Mouse (Mus musculus) hindbrain, embryonic 13.5 days (tissue): ENCODE measurements at regions not wholly inside any gene's neighbourhood (a gene's known extent, or its start where the extent isn't known, plus 50 kb on each side); places are given as distances from the start of the nearest gene placed in this dataset.

Source experiments
- ATAC-seq: fragments of 200-750 bp; cut with Nextera tagmentation; 2 replicates; pipeline ENCODE4 v1.8.0; 2017; ENCODE audit warnings: moderate TSS enrichment; ENCODE audit not compliant: low FRiP score
- H3K27ac ChIP-seq: fragments of 300-500 bp; sonication (generic); 2 replicates; pipeline ENCODE4 v1.5.1; 2015; ENCODE audit warnings: inconsistent platforms, mild to moderate bottlenecking, moderate library complexity
- H3K27me3 ChIP-seq: fragments of 300-500 bp; sonication (generic); 2 replicates; pipeline ENCODE4 v1.6.1; 2015; ENCODE audit warnings: mild to moderate bottlenecking, inconsistent platforms
- H3K36me3 ChIP-seq: fragments of 300-500 bp; sonication (generic); 2 replicates; pipeline ENCODE4 v1.6.1; 2015; ENCODE audit warnings: mild to moderate bottlenecking, inconsistent platforms
- H3K4me1 ChIP-seq: fragments of 300-500 bp; sonication (generic); replicated peaks from 2 replicates; pipeline ENCODE4 v1.6.1; 2015; ENCODE audit warnings: inconsistent platforms
- H3K4me2 ChIP-seq: fragments of 300-500 bp; sonication (generic); 2 replicates; pipeline ENCODE4 v1.6.1; 2015; ENCODE audit warnings: inconsistent platforms, mild to moderate bottlenecking, moderate library complexity
- H3K4me3 ChIP-seq: fragments of 300-500 bp; sonication (generic); 2 replicates; pipeline ENCODE4 v1.5.1; 2015; ENCODE audit warnings: mild to moderate bottlenecking, inconsistent platforms
- H3K9ac ChIP-seq: fragments of 300-500 bp; sonication (generic); 2 replicates; pipeline ENCODE4 v1.6.1; 2015; ENCODE audit warnings: mild to moderate bottlenecking, inconsistent platforms
- H3K9me3 ChIP-seq: fragments of 300-500 bp; sonication (generic); 2 replicates; pipeline ENCODE4 v1.6.1; 2016; ENCODE audit warnings: inconsistent platforms
- WGBS: fragments of 180-500 bp; shearing (Covaris S2); methylation state at CpG from one replicate; pipeline ENCODE4 v1.1.7; 2015; 5-methylcytosine and 5-hydroxymethylcytosine counted together

GRCm38 (mm10) chr1:190393061-190393460 is 222.5 kb upstream of the Prox1 start:
- no peak overlapping the region for H3K27ac ChIP-seq
- H3K4me2 ChIP-seq = no peak overlapping the region
- H3K4me3 ChIP-seq = no peak overlapping the region
- no peaks in the 10 kb centered on the region for H3K36me3 ChIP-seq
- ATAC-seq = no peak
- 66% methylated on average over 6 of the region's 6 CpGs for WGBS
- H3K9me3 ChIP-seq = no peaks in the 10 kb centered on the region
- H3K9ac ChIP-seq = no peak overlapping the region
- peaks cover 3% of the 10 kb centered on the region; the same call in 1 of the 2 replicates for H3K4me1 ChIP-seq
- H3K27me3 ChIP-seq = no peaks in the 10 kb centered on the region

- WGBS = 89% methylated on average over 4 of the region's 4 CpGs
- ATAC-seq = no peak
- no peak overlapping the region for H3K9ac ChIP-seq
- H3K4me1 ChIP-seq = peaks cover 8% of the 10 kb centered on the region
- no peaks in the 10 kb centered on the region for H3K9me3 ChIP-seq
- H3K4me2 ChIP-seq = no peak overlapping the region
- 0 out of 2 replicates have a peak, but pooled peaks cover 6% of the 10 kb centered on the region for H3K27me3 ChIP-seq
- H3K36me3 ChIP-seq = no peaks in the 10 kb centered on the region
- no peak overlapping the region for H3K27ac ChIP-seq
- no peak overlapping the region for H3K4me3 ChIP-seq
Observed at GRCm38 (mm10) chr1:190388853-190389252, 218.3 kb upstream of the Prox1 start.

- Histone ChIP-seq H3K27ac (no peak overlapping the region), H3K9ac (no peak overlapping the region), H3K36me3 (no peaks in the 10 kb centered on the region), H3K4me3 (no peak overlapping the region), H3K4me1 (peaks cover 18% of the 10 kb centered on the region), H3K27me3 (0 out of 2 replicates have a peak, but pooled peaks cover 6% of the 10 kb centered on the region), H3K9me3 (no peaks in the 10 kb centered on the region), H3K4me2 (no peak overlapping the region)
- ATAC-seq = no peak
- WGBS = 39% methylated on average over 12 of the region's 12 CpGs
Observed at GRCm38 (mm10) chr1:190384555-190384954, 214.0 kb upstream of the Prox1 start.

- H3K9me3 ChIP-seq = no peaks in the 10 kb centered on the region
- H3K4me2 ChIP-seq = no peak overlapping the region
- no peaks in the 10 kb centered on the region for H3K36me3 ChIP-seq
- H3K27ac ChIP-seq = no peak overlapping the region
- 86% methylated on average over 10 of the region's 10 CpGs for WGBS
- no peak overlapping the region for H3K9ac ChIP-seq
- H3K4me1 ChIP-seq = peaks cover 17% of the 10 kb centered on the region
- H3K4me3 ChIP-seq = no peak overlapping the region
- ATAC-seq = no peak
- 0 out of 2 replicates have a peak, but pooled peaks cover 6% of the 10 kb centered on the region for H3K27me3 ChIP-seq
Observed at GRCm38 (mm10) chr1:190383256-190383838, 212.8 kb upstream of the Prox1 start.

GRCm38 (mm10) chr1:190380151-190380550 is 209.6 kb upstream of the Prox1 start:
- Histone ChIP-seq H3K4me2 (no peak overlapping the region), H3K9me3 (no peaks in the 10 kb centered on the region), H3K36me3 (no peaks in the 10 kb centered on the region), H3K4me1 (peaks cover 22% of the 10 kb centered on the region), H3K27ac (no peak overlapping the region), H3K27me3 (no peaks in the 10 kb centered on the region), H3K4me3 (no peak overlapping the region), H3K9ac (no peak overlapping the region)
- ATAC-seq = peak; percentile 69
- WGBS = 23% methylated on average over 10 of the region's 10 CpGs

- Histone ChIP-seq H3K27ac (no peak overlapping the region), H3K9ac (no peak overlapping the region), H3K27me3 (peaks cover 4% of the 10 kb centered on the region; the same call in 1 of the 2 replicates), H3K4me2 (peak overlapping the region; percentile 11; the same call in 1 of the 2 replicates), H3K36me3 (no peaks in the 10 kb centered on the region), H3K9me3 (no peaks in the 10 kb centered on the region), H3K4me3 (no peak overlapping the region), H3K4me1 (peaks cover 22% of the 10 kb centered on the region)
- 22% methylated on average over 22 of the region's 22 CpGs for WGBS
- no peak for ATAC-seq
Observed at GRCm38 (mm10) chr1:190375160-190375880, 204.8 kb upstream of the Prox1 start.

GRCm38 (mm10) chr1:190374270-190374669 is 203.8 kb upstream of the Prox1 start:
- H3K9me3 ChIP-seq = no peaks in the 10 kb centered on the region
- 33% methylated on average over 3 of the region's 3 CpGs for WGBS
- H3K27ac ChIP-seq = no peak overlapping the region
- no peak overlapping the region for H3K4me2 ChIP-seq
- H3K36me3 ChIP-seq = no peaks in the 10 kb centered on the region
- ATAC-seq = no peak
- H3K9ac ChIP-seq = no peak overlapping the region
- H3K4me1 ChIP-seq = peaks cover 16% of the 10 kb centered on the region
- no peak overlapping the region for H3K4me3 ChIP-seq
- H3K27me3 ChIP-seq = peaks cover 4% of the 10 kb centered on the region; the same call in 1 of the 2 replicates

- no peak overlapping the region for H3K4me2 ChIP-seq
- H3K36me3 ChIP-seq = no peaks in the 10 kb centered on the region
- no peak overlapping the region for H3K4me3 ChIP-seq
- H3K4me1 ChIP-seq = no peaks in the 10 kb centered on the region
- no peaks in the 10 kb centered on the region for H3K27me3 ChIP-seq
- WGBS = 63% methylated on average over 8 of the region's 8 CpGs
- H3K9me3 ChIP-seq = no peaks in the 10 kb centered on the region
- H3K9ac ChIP-seq = no peak overlapping the region
- no peak for ATAC-seq
- no peak overlapping the region for H3K27ac ChIP-seq
Observed at GRCm38 (mm10) chr1:190366631-190367030, 196.1 kb upstream of the Prox1 start.

- no peaks in the 10 kb centered on the region for H3K36me3 ChIP-seq
- no peaks in the 10 kb centered on the region for H3K9me3 ChIP-seq
- H3K4me2 ChIP-seq = no peak overlapping the region
- 93% methylated on average over 11 of the region's 11 CpGs for WGBS
- H3K4me1 ChIP-seq = no peaks in the 10 kb centered on the region
- no peaks in the 10 kb centered on the region for H3K27me3 ChIP-seq
- no peak for ATAC-seq
- H3K27ac ChIP-seq = no peak overlapping the region
- H3K4me3 ChIP-seq = no peak overlapping the region
- no peak overlapping the region for H3K9ac ChIP-seq
Observed at GRCm38 (mm10) chr1:190365126-190365525, 194.6 kb upstream of the Prox1 start.

GRCm38 (mm10) chr1:190360661-190361060 is 190.1 kb upstream of the Prox1 start:
- Histone ChIP-seq H3K36me3 (no peaks in the 10 kb centered on the region), H3K9me3 (no peaks in the 10 kb centered on the region), H3K27ac (no peak overlapping the region), H3K4me2 (no peak overlapping the region), H3K4me3 (no peak overlapping the region), H3K27me3 (no peaks in the 10 kb centered on the region), H3K4me1 (no peaks in the 10 kb centered on the region), H3K9ac (no peak overlapping the region)
- 93% methylated on average over 5 of the region's 5 CpGs for WGBS
- no peak for ATAC-seq

- Histone ChIP-seq H3K27ac (no peak overlapping the region), H3K4me3 (no peak overlapping the region), H3K9me3 (no peaks in the 10 kb centered on the region), H3K36me3 (no peaks in the 10 kb centered on the region), H3K9ac (no peak overlapping the region), H3K4me2 (no peak overlapping the region), H3K4me1 (no peaks in the 10 kb centered on the region), H3K27me3 (no peaks in the 10 kb centered on the region)
- no peak for ATAC-seq
- 81% methylated on average over 5 of the region's 5 CpGs for WGBS
Observed at GRCm38 (mm10) chr1:190357779-190358178, 187.3 kb upstream of the Prox1 start.

GRCm38 (mm10) chr1:190347610-190348009 is 177.1 kb upstream of the Prox1 start:
- Histone ChIP-seq H3K4me3 (no peak overlapping the region), H3K27ac (no peak overlapping the region), H3K4me1 (no peaks in the 10 kb centered on the region), H3K27me3 (peaks cover 12% of the 10 kb centered on the region; the same call in 1 of the 2 replicates), H3K36me3 (no peaks in the 10 kb centered on the region), H3K9me3 (no peaks in the 10 kb centered on the region), H3K9ac (no peak overlapping the region), H3K4me2 (no peak overlapping the region)
- no peak for ATAC-seq
- WGBS = 67% methylated on average over 5 of the region's 5 CpGs

GRCm38 (mm10) chr1:190340715-190341114 is 170.2 kb upstream of the Prox1 start:
- H3K9ac ChIP-seq = no peak overlapping the region
- H3K4me3 ChIP-seq = no peak overlapping the region
- H3K36me3 ChIP-seq = no peaks in the 10 kb centered on the region
- no peaks in the 10 kb centered on the region for H3K9me3 ChIP-seq
- 90% methylated on average over 8 of the region's 8 CpGs for WGBS
- peaks cover 26% of the 10 kb centered on the region for H3K27me3 ChIP-seq
- no peak overlapping the region for H3K4me2 ChIP-seq
- ATAC-seq = no peak
- H3K4me1 ChIP-seq = no peaks in the 10 kb centered on the region
- no peak overlapping the region for H3K27ac ChIP-seq
